Mouse (Mus musculus): ENCODE measurements around the gene Ift80. TPM values are rescaled to one million over a fixed set of nuclear protein-coding genes. Genes with fewer than 3 reads are reported as not detected.
"Not testable (repeated sequence)": the region's sequence is repeated elsewhere in the genome, so short reads cannot be mapped to it uniquely, and the experiment has no call there.

Gene Ift80
- total RNA-seq, 2 experiments from 2014 or later, result 8.4 to 11.6 TPM

DNA sequence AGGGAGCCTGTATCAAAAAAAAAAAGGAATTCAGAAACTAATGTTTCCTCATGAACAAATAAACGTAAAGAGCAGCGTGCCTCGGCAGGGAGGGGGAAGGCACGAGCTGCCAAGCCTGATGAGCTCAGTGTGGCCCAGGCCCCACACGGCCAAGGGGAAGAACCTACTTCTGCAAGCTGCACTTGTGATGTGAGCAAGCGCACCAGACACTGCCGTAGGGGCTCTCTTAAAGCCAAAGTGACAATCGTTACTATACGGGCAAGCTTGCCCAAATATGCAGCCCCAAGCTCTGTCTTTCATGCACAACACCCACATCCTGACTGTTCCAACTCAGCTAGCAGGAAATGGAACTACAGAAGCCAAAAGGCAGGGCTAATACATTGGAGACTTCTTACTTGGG, 23.5 kb downstream of the Ift80 start:
- DNase-seq, result peak; percentile 18

DNA sequence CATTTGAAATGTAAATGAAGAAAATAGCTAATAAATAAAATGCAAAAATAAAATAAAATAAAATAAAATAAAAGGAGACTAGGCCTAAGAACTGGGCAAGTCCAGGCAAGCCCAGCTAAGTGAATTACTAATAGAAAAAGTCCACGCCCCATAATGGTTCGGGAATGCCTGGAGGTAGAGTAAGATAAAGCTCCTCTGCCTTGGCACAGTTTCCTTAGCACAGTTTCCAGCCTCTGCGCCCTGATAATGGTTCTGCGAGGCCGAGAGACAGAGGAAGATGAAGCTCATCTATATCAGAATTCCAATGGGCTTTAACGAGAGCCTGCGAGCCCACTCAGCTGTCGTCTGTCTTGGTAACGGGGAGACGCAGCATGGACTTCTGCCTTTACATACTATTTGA, 25.2 kb downstream of the Ift80 start:
- no peak for DNase-seq

GRCm38 (mm10) chr3:68977696-68978095, 26.7 kb downstream of the Ift80 start:
- DNase-seq, result no peak

DNA sequence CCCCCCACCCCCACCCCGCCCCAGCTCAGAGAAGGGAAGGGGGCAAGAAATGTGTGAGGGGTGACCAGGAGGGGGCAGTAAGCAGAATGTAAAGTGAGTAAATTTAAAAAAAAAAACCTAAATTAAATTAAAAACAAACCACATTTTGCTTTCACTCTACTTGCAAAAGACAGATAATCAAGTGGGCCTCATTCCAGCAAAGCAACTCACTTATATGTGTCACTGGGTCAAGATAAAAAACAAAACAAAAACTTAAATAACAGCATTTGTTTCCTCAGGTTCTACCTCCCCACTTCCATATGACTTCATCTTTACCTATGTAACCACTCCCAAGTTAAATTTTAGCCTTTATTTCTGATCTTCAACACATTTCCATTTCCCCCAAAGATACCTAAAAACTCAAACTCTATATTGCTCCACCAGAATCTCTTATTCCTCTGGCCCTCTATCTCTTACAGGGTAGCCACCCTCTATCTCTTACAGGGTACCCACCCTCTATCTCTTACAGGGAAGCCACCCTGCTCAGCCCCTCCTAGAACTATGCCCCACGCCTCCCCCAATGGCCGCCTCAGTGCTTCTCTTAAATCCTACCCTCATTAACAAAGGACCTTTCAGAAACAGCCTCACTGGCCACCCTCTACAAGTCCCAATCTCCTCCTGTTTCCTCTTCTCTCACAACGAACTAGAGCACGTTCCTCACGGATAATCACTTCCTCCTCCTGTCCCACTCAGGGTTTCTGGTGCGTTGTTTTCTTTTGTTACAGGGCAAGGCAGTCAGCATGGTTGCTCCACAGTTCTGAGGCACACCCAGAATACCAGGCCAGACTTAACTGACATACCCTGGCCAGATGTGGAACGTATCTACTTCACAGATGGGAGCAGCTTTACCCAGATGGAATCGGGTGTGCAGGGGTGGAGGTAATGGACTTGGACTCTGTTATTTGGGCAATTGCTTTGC, 28.6 kb downstream of the Ift80 start:
- DNase-seq, result no peak

DNA sequence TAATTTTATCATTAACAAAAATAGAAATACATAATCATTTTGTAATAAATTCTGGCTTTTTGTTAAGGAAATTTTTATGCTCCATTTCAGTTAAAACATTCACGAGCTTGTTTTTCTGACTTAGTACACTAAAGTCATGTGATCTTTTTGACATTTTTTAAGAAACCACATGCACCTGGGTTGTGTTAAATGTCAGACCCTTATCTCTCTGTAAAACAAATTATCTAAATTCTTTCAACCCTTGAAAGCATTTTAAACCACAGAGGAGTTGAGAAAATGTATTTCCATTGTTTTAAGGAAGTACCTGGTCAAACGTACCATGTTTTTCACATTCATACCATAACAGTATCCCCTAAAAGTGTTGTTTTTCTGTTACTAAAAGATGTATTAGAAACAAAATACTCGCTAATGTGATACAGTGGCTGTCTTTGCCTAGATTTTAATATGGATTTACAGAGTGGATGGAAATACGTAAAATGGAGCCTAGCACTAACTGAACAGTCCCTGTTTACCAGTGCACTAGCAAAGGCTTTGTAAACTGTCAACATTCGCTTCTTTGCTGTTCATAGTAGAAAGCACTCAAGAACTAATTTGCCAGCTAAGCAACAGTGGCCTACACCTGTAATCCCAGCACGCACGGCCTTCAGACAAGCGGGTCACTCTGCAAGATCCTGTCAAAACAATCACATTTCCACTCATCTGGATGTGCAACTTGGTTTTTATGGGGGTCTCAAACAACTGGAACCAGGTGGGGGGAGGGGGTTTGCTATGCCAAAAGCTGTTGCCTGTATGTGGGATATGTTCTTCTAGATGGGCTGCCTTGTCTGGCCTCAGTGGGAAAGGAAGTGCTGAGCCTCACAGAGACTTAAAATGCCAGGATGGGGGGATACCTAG, 29.5 kb downstream of the Ift80 start:
- no peak for DNase-seq

DNA sequence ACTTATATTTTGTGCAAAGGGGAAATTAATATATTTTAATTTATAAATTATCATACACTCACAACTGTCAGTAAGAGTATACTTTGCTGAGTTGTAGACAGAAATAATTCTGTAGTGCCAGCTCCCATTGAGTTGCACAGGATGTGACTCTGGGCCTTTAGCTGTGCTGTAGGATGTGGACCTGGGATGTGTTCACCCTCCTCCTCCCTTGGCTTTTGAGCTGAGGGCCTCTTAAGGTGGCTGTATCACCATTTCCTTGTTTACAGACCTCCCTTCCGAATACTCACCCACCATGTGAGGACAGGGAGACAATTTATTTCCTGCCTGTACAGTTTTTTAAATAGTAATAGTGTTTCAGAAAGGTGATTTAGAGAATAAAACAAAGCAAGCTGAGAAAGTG, 30.8 kb downstream of the Ift80 start:
- DNase-seq, result no peak

DNA sequence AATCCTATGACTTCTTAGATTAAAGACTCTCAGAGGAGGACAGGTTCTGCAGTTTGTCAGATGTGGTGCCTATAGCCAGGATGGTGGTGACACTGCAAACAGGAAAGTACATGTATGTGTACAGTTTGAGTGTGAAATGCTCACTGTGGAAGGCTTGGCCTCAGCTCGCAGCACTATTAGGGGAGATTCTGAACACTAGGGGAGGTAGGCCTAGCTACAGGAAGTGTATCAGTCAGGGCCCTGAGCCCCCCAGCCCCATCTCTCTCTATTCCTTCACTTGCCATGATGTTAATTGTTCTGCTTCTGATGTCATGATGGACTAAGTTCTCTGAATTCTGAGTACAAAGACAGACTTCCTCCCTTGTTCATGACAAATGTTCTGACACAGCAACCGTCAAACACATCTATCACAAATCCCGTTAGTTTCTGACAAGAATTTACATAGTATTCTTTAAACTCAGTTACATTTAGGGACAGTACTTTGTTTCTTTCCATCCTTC, 35.2 kb downstream of the Ift80 start:
- DNase-seq, result no peak

DNA sequence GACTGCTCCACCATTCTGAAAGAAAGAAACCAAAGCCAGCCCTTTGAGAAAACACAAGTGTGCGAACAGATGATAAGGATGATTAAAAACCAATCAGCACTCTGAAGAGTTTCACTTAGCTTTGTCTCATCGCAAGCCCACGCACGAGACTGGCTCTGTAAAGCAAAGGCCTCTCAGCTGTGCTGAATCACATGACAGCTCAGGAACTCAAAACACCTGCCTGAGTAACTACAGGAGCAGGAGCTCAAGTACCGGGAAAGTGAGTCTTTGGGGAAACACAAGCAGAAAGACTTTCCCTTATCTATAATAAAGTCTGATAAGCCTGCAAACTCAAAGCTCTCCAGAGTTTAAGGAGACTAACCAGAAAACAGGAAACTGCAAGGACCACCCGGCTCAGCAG, 37.0 kb downstream of the Ift80 start:
- no peak for DNase-seq

DNA sequence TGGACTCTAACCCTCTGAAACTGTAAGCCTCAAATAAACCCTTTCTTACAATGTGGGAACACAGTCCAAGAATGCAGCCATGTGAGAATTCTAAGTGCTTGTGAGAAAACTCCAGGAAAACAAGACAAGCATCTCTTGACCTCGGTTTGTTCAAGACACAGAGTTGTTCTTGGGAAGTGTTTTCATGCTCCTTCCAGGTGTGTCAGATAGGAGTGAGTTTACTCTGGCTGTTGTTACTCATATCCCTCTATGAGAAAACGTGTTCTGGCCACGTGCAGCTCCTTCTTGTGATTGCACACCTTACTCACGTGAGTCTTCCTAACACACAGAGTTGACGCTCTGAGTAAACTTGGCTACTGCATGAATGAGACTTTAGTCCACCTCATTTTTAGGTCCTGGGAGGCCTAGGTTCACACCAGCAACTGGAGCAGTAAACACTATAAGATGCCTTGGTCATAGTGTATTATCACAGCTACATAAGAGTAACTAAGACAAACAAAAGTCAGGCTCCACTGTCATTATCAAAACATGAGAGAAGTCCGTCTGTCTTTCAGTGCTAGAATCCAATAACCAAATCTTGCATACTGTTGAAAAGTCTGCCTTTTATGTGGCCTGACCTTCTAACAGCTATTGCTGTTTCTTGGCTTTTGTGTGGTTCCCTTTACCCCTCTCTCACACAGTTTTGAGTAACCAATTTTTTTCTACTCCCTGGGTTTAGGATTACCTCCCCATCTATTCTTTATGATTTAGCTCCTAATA, 37.7 kb downstream of the Ift80 start:
- DNase-seq, result no peak

GRCm38 (mm10) chr3:68964682-68965081, 39.7 kb downstream of the Ift80 start:
- DNase-seq, result peak; percentile 27

- no peak for DNase-seq
Measured at GRCm38 (mm10) chr3:68957413-68957812, 47.0 kb downstream of the Ift80 start.

DNA sequence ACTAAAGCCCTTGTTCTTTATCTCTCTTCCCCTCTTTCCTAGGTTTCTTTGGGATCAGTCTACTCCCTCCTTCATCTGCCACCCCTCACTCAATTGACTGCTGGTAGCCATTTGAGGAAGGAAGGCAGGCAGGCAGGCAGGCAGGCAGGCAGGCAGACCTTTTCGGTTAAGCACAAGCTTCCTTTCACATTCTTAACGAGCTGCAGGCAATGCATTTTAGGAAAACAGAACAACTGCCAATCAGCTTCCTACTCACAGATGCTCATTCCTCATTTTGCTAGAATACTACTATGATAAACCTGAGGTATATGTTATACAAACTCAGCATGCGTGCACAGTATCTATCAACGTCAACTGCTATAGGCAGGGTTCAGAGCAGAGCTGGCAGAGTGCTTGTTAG, 47.9 kb downstream of the Ift80 start:
- DNase-seq, result no peak

DNA sequence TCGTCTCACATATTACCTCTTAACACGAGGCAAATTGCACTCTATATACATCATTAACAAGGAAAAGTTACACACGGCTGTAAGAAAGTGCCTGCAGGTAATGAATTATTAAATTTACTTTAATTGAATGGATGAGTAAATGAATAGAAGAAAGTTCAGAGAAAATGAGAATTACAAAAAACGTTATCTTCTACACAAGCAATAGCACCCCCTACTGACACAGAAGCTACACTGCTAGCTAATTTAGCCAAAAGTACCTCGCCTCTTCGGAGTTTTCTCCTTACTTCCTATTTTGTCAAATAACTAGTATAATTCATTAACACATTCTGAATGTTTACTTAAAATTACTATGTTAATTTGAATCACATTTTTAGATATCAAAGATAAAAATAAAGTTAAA, 49.9 kb downstream of the Ift80 start:
- peak; percentile 19 for DNase-seq

DNA sequence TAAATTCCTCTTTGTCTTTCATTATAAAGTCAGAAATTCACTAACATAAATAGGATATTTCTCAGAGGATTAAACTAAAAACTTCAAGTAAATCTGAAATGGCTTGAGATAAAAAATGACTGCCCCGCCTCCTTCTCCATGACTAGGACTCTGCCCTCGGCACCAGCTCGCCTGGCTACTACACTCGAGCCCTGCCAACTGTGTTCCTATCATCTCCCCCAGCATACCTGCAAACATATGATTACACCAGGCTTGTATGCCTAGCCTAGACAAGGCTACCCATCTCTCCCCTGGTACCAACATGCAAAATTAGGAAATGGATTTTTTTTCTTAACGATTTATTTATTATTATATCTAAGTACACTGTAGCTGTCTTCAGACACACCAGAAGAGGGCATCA, 51.7 kb downstream of the Ift80 start:
- no peak for DNase-seq

GRCm38 (mm10) chr3:68951971-68952370, 52.4 kb downstream of the Ift80 start:
- not testable (repeated sequence) for DNase-seq

DNA sequence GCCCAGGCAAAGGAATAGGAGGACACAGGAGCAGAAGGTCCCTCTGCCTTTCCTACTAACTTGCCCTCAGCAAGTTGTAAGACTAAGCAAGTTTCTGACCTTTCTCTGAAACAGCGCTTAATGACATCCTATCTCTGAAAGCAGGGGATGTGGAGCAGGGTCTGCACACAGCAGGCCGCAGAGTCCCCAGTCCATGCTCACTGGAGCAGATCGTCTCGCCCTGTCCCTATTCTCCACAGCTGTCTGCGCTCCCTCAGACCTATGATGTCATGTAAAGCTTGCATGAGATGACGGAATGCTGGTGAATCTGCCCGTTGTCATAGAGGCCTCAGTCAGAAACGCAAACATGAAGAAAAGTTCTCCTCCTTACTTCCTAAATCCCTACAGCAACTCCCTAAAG, 55.0 kb downstream of the Ift80 start:
- no peak for DNase-seq

DNA sequence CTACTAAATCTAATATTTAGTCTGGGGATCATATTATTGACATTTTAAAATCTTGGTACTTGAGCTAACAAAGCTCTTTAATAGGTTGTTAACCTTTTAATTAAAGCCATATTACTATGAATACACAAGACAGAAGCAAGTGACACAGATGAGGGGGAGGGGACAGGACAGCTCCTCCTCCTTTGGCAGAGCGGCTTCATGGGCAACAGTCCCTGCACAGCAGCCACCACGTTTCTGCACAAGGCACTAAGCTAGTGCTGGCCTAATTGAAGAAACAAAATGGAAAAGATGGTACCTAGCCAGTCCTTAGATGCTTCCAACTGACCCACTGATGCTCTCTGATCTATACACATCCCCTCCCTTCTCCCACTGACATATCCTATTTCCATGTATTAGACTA, 55.5 kb downstream of the Ift80 start:
- no peak for DNase-seq

- DNase-seq, result no peak
Measured at GRCm38 (mm10) chr3:68941867-68942266, 62.5 kb downstream of the Ift80 start.

DNA sequence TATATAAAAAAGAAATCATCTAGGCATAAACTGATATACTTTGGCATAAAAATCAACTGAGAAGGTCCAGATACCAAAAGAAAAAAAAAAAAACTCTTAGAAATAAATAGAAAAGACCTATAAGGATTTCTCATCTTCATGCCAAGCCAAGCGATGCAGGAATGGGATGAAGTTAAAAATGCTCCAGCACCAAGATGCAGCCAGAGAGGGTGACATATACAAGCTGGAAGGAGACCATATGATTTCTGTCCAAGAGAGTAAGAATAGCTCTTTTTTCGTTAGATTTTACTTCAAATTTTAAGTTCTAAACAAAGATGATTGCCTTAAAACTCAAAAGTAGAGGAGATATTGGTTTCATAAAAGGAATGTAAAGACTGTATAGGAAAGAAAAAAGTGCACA, 64.1 kb downstream of the Ift80 start:
- DNase-seq, result no peak

DNA sequence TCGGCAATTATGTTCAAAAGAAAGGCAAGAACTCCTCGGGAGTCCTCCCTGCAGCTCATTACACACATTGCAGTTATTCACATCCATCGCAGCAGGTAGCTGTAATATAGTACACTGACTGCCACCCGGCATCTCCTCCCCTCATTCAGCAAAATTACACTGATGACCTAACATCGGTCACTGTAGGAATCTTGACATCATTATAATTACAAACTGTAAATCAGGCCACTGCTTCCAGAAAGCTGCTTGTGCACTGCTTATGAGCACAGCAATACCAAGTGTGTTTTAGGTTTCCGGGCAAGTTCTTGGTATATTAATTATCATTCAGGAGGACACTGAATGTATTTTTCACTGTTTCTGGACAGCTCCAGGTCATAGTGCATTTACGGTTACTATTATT, 65.1 kb downstream of the Ift80 start:
- no peak for DNase-seq

GRCm38 (mm10) chr3:68936709-68937108, 67.7 kb downstream of the Ift80 start:
- no peak for DNase-seq

- peak; percentile 43 for DNase-seq
Measured at GRCm38 (mm10) chr3:68935498-68935897, 68.9 kb downstream of the Ift80 start.

Measured in heart, postnatal 4 days (tissue).